Comparison of ENCODE assay signal across 8 mouse cellular contexts in genomic region chrX:70330202-70330843, GRCm38 (mm10). TPM values are rescaled to one million over a fixed set of nuclear protein-coding genes. Genes with fewer than 3 reads are reported as not detected.
A peak's percentile ranks its signal among the peaks of the same experiment; 100 is the strongest.
DNase-seq lines count a peak whose midpoint lies in the region; ATAC-seq and TF ChIP-seq lines count a peak whose summit lies in the region.

No protein-coding gene starts in this region.

- CTCF ChIA-PET in Patski (lab: Charles Lee) = interaction anchor here (0.9 kb wide), 1 partner anchor 163 kb away, joined by 3 read pairs; no protein-coding TSS in a partner anchor

- no peak for TF ChIP-seq POLR2A in kidney, adult 2 months (IDR thresholded peaks at IDR 0.05; ENCODE audit: low read depth, low read length)

- POLR2A ChIA-PET in Patski (lab: Charles Lee) = no interaction called here

- TF ChIP-seq CTCF in Patski (IDR thresholded peaks at IDR 0.05) = peak; percentile 85
- TF ChIP-seq CTCF in kidney, adult 2 months (conservative IDR thresholded peaks at IDR 0.05; ENCODE audit: insufficient read depth, insufficient read length, low read depth, low read length) = peak; percentile 68

- in situ Hi-C loops in Patski (cut with MboI; ENCODE audit: low pct_unique_long_range_greater_than_20kb) = no loop called here

- no peaks in the 10 kb centered on the region for H3K4me1 ChIP-seq in kidney, adult 2 months (ENCODE audit: control insufficient read depth, insufficient read depth, low read length)
- H3K4me1 ChIP-seq in limb, embryonic 10.5 days = peaks cover 6% of the 10 kb centered on the region; the same call in 1 of the 2 replicates
- no peaks in the 10 kb centered on the region for H3K4me1 ChIP-seq in neural tube, embryonic 11.5 days (ENCODE audit: control insufficient read depth, insufficient read depth, low read length)

- no peak overlapping the region for H3K4me2 ChIP-seq in neural tube, embryonic 11.5 days (ENCODE audit: low read depth)

- H3K36me3 ChIP-seq in kidney, adult 2 months (ENCODE audit: control insufficient read depth, insufficient read depth, low read length) = no peaks in the 10 kb centered on the region
- H3K36me3 ChIP-seq in limb, embryonic 10.5 days = no peaks in the 10 kb centered on the region
- H3K36me3 ChIP-seq in neural tube, embryonic 11.5 days (ENCODE audit: control insufficient read depth, insufficient read depth, low read length) = no peaks in the 10 kb centered on the region

- no peaks in the 10 kb centered on the region for H3K9me3 ChIP-seq in limb, embryonic 10.5 days (replicated peaks)
- H3K9me3 ChIP-seq in neural tube, embryonic 11.5 days (ENCODE audit: control insufficient read depth, low read length) = no peaks in the 10 kb centered on the region

- WGBS in kidney, adult 2 months = 11% methylated on average over 6 of the region's 6 CpGs
- WGBS in limb, embryonic 10.5 days = 25% methylated on average over 6 of the region's 6 CpGs
- WGBS in neural tube, embryonic 11.5 days = 34% methylated on average over 6 of the region's 6 CpGs

- no peaks in the 10 kb centered on the region for H3K27me3 ChIP-seq in Patski
- no peaks in the 10 kb centered on the region for H3K27me3 ChIP-seq in kidney, adult 2 months (replicated peaks; ENCODE audit: control insufficient read depth, insufficient read depth, low read length)
- H3K27me3 ChIP-seq in limb, embryonic 10.5 days (ENCODE audit: low read depth, poor library complexity, severe bottlenecking) = no peaks in the 10 kb centered on the region
- no peaks in the 10 kb centered on the region for H3K27me3 ChIP-seq in neural tube, embryonic 11.5 days (ENCODE audit: control insufficient read depth, insufficient read depth, low read length)

- H3K4me3 ChIP-seq in kidney, adult 2 months (ENCODE audit: insufficient read depth, low read depth, low read length) = no peak overlapping the region
- no peak overlapping the region for H3K4me3 ChIP-seq in limb, embryonic 10.5 days
- no peak overlapping the region for H3K4me3 ChIP-seq in neural tube, embryonic 11.5 days (ENCODE audit: low read depth, low read length)

- ATAC-seq in Patski = peak; percentile 73
- 0 out of 2 replicates have a peak, but pooled peaks have one; percentile 38 for ATAC-seq in neural tube, embryonic 11.5 days (ENCODE audit: insufficient read depth, low FRiP score, low TSS enrichment)

- H3K9ac ChIP-seq in neural tube, embryonic 11.5 days (ENCODE audit: low read length) = no peak overlapping the region

- H3K27ac ChIP-seq in kidney, adult 2 months (ENCODE audit: insufficient read depth, low read depth, low read length) = no peak overlapping the region
- no peak overlapping the region for H3K27ac ChIP-seq in limb, embryonic 10.5 days
- no peak overlapping the region for H3K27ac ChIP-seq in neural tube, embryonic 11.5 days (ENCODE audit: low read depth, low read length)

- DNase-seq in 416B (ENCODE audit: low read depth) (peak; percentile 42), Patski (ENCODE audit: low read depth, low spot score) (no peak)
- DNase-seq in cerebellum, postnatal 14 days = peak; percentile 83 to 85
- peak; percentile 52 for DNase-seq in frontal cortex, postnatal 36 days (ENCODE audit: low spot score in 2 of 2)
- DNase-seq in kidney, adult 2 months = peak; percentile 48
- DNase-seq in limb, embryonic 10.5 days (ENCODE audit: low spot score) = peak; percentile 63
- peak; percentile 55 for DNase-seq in neural tube, embryonic 11.5 days (ENCODE audit: low spot score)
- DNase-seq in thymus, postnatal 14 days = peak; percentile 12

RNA-seq across cellular contexts. Expression of gene Ids, which starts 34.6 kb away (rescaled TPM):
- 39.7 TPM for polyA plus RNA-seq in Patski (2021)
- 40.7 and 42.4 TPM in 2 replicates for polyA plus RNA-seq in kidney, adult 2 months (2012; rRNA removed)
- 1.1 and 1.7 TPM in 2 replicates for polyA plus RNA-seq in limb, embryonic 10.5 days (2016; fragmentation: Nextera tagmentation; extraction: Ambion mirVana)
- polyA plus RNA-seq in neural tube, embryonic 11.5 days (2014; fragmentation: Nextera tagmentation; extraction: Ambion mirVana) = 4.5 and 4.7 TPM in 2 replicates

RNA-seq across cellular contexts. Expression of gene 1110012L19Rik, which starts 55.4 kb away (rescaled TPM):
- polyA plus RNA-seq in Patski (2021) = 20.4 TPM
- polyA plus RNA-seq in kidney, adult 2 months (2012; rRNA removed) = 9.2 and 12.3 TPM in 2 replicates
- polyA plus RNA-seq in limb, embryonic 10.5 days (2016; fragmentation: Nextera tagmentation; extraction: Ambion mirVana) = 24.4 and 27.5 TPM in 2 replicates
- polyA plus RNA-seq in neural tube, embryonic 11.5 days (2014; fragmentation: Nextera tagmentation; extraction: Ambion mirVana) = 26.1 and 30.0 TPM in 2 replicates
